Mouse (Mus musculus) liver, postnatal 0 days (tissue): ENCODE measurements around the gene Tcta. TPM values are rescaled to one million over a fixed set of nuclear protein-coding genes. Genes with fewer than 3 reads are reported as not detected.
"Not testable (repeated sequence)": the region's sequence is repeated elsewhere in the genome, so short reads cannot be mapped to it uniquely, and the experiment has no call there.

Experiments used
- ATAC-seq: fragments of 200-750 bp; cut with Nextera tagmentation; 2 replicates; pipeline ENCODE4 v1.8.0; 2017; ENCODE audit warnings: mild to moderate bottlenecking, moderate library complexity
- DNase-seq: peaks from one replicate; pipeline ENCODE4 v3.0.0-alpha.2; 2016
- H3K27ac ChIP-seq: fragments of 300-500 bp; sonication (generic); 2 replicates; pipeline ENCODE4 v1.5.1; 2014; ENCODE audit warnings: antibody characterized with exemption, moderate library complexity, mild to moderate bottlenecking, low read depth
- H3K27me3 ChIP-seq: fragments of 300-500 bp; sonication (generic); 2 replicates; pipeline ENCODE4 v1.6.1; 2014; ENCODE audit warnings: low read length, control low read depth, mixed read lengths; ENCODE audit not compliant: insufficient read depth
- H3K36me3 ChIP-seq: fragments of 300-500 bp; sonication (generic); replicated peaks from 2 replicates; pipeline ENCODE4 v1.6.1; 2014; ENCODE audit warnings: mild to moderate bottlenecking, control low read depth, low read length, moderate library complexity, mixed read lengths; ENCODE audit not compliant: insufficient read depth
- H3K4me1 ChIP-seq: fragments of 300-500 bp; sonication (generic); 2 replicates; pipeline ENCODE4 v1.6.1; 2014; ENCODE audit warnings: antibody characterized with exemption, mild to moderate bottlenecking, control low read depth; ENCODE audit not compliant: insufficient read depth
- H3K4me2 ChIP-seq: fragments of 300-500 bp; sonication (generic); 2 replicates; pipeline ENCODE4 v1.6.1; 2014; ENCODE audit warnings: low read depth, mild to moderate bottlenecking, low read length, moderate library complexity, mixed read lengths
- H3K4me3 ChIP-seq: fragments of 300-500 bp; sonication (generic); 2 replicates; pipeline ENCODE4 v1.5.1; 2014; ENCODE audit warnings: low read depth, low read length
- H3K9ac ChIP-seq: fragments of 300-500 bp; sonication (generic); replicated peaks from 2 replicates; pipeline ENCODE4 v1.6.1; 2014; ENCODE audit warnings: mild to moderate bottlenecking, moderate library complexity
- H3K9me3 ChIP-seq: fragments of 300-500 bp; sonication (generic); 2 replicates; pipeline ENCODE4 v1.6.1; 2016; ENCODE audit warnings: mild to moderate bottlenecking, control low read depth, low read length, mixed read lengths
- CTCF ChIP-seq: sonication (generic); IDR thresholded peaks from 2 replicates; pipeline ENCODE4 v1.5.1; 2016; ENCODE audit warnings: antibody characterized with exemption, low read depth
- EP300 ChIP-seq: IDR thresholded peaks from 2 replicates; pipeline ENCODE4 v1.6.1; 2016; ENCODE audit warnings: antibody characterized with exemption, low read depth, mild to moderate bottlenecking
- WGBS: fragments of 180-500 bp; shearing (Covaris S2); extraction: QIAGEN DNeasy Blood & Tissue Kit; methylation state at CpG from one replicate; pipeline ENCODE4 v1.1.7; 2014; ENCODE audit not compliant: insufficient replicate concordance; 5-methylcytosine and 5-hydroxymethylcytosine counted together
- polyA plus RNA-seq: library from polyadenylated mRNA; unstranded; fragments of >200 nt; fragmentation: Nextera tagmentation; extraction: Ambion mirVana; gene quantifications from 2 replicates; pipeline ENCODE4 v1.2.1, GENCODE M21; 2015

Tcta gene
- polyA plus RNA-seq, 1 experiment from 2014 or later: 16.3 TPM

DNA sequence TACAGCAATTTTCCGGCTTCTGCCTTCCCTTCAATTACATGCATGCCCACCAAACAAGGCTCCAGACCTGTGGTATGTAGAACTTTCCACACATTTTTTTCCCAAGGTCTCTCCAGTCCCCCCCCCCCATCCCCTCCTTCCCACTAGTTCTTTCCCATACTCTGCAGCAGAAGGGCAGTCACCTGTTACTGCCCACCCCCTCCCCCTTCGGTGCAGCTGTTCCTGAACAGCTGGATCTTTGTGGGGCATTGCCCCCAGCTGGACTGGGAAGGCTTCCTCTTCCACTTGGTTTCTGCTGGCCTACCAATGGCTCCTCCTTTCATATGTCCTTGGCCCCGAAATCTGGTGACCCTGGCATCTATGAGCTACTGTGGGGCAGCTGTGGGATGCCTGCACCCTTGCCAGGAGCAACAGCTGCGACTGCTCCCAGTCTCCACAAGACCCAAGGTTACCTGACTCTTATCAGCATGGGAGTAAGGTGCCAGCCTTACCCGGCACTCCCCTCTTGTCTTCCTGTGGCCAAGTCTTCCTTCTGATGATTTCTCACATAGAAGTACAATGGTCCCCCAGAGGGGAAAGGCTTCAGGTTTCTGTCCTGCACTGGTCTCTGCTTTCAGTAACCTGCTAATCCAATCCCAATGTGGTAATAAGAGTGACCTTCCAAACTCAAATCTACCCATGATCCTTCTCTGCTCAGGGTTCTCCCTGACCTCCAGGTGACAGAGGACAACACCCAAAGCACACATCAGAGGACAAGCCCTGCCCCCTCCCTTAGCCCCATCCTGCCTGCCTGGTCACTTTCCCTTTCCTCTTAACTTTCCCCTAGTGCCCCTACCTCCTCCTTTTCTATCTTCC is 31.3 kb downstream of the Tcta start:
- peaks cover 16% of the 10 kb centered on the region; the same call in 1 of the 2 replicates for H3K4me1 ChIP-seq
- no peak overlapping the region for H3K4me3 ChIP-seq
- no peak overlapping the region for H3K9ac ChIP-seq
- H3K4me2 ChIP-seq: peak overlapping the region; percentile 42
- no peaks in the 10 kb centered on the region for H3K36me3 ChIP-seq
- DNase-seq (peak; percentile 53), ATAC-seq (peak; percentile 96)
- H3K27ac ChIP-seq: peak overlapping the region; percentile 66
- no peaks in the 10 kb centered on the region for H3K9me3 ChIP-seq
- 65% methylated on average over 5 of the region's 5 CpGs for WGBS
- TF ChIP-seq EP300: no peak
- TF ChIP-seq CTCF: no peak
- no peaks in the 10 kb centered on the region for H3K27me3 ChIP-seq

DNA sequence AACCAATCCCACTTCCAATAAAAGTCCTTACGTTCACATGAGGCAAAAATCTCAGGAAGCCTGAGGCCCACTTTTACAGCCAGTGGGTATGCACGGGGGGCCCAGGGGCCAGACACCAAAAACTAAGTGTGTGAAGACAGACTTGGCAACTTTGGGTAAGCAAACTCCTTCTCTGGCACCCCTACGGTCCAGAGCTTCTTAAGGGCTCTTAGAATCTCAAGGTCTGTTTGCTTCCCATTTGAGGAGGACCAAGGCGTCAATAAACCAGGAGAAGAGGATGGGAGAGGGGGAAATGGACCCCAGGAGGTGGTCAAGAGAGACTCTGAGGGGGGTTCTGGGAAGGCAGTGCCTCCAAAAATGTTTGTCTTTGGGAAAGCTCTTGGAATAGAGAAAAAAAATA is 32.5 kb downstream of the Tcta start:
- 77% methylated on average over 4 of the region's 4 CpGs for WGBS
- H3K36me3 ChIP-seq: no peaks in the 10 kb centered on the region
- H3K27ac ChIP-seq: no peak overlapping the region
- TF ChIP-seq EP300 (no peak), CTCF (no peak)
- DNase-seq (no peak), ATAC-seq (no peak)
- no peak overlapping the region for H3K4me2 ChIP-seq
- H3K4me1 ChIP-seq: peaks cover 19% of the 10 kb centered on the region; the same call in 1 of the 2 replicates
- H3K9ac ChIP-seq: no peak overlapping the region
- H3K4me3 ChIP-seq: no peak overlapping the region
- no peaks in the 10 kb centered on the region for H3K9me3 ChIP-seq
- H3K27me3 ChIP-seq: no peaks in the 10 kb centered on the region

- Histone ChIP-seq H3K4me1 (peaks cover 20% of the 10 kb centered on the region; the same call in 1 of the 2 replicates), H3K27me3 (no peaks in the 10 kb centered on the region), H3K4me3 (no peak overlapping the region), H3K36me3 (no peaks in the 10 kb centered on the region), H3K9ac (no peak overlapping the region), H3K4me2 (no peak overlapping the region), H3K27ac (no peak overlapping the region), H3K9me3 (no peaks in the 10 kb centered on the region)
- no peak for ATAC-seq
- no peak for DNase-seq
- WGBS: 51% methylated on average over 5 of the region's 5 CpGs
- no peak for TF ChIP-seq CTCF
- TF ChIP-seq EP300: no peak
Measured at GRCm38 (mm10) chr9:108272691-108273090, 33.3 kb downstream of the Tcta start.

DNA sequence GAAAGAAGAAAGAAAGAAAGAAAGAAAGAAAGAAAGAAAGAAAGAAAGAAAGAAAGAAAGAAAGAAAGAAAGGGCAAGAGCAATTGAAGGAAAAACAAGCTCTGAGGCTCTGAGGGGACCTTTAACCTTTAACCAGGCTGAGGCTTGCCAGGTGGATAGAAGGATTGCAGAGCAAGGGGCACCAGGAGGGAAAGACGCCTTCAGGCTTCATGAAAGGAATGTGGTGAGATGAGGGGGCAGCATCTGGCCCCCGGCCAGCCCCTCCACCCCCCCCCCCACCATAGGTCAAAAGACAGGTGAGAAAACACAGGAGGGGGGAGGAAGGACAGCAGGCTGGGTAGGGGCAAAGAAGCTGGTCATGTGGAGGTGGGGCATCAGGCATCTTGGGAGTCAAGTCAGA is 34.0 kb downstream of the Tcta start:
- DNase-seq (no peak), ATAC-seq (no peak)
- TF ChIP-seq CTCF (no peak), EP300 (no peak)
- Histone ChIP-seq H3K9ac (no peak overlapping the region), H3K27ac (0 out of 2 replicates have a peak overlapping the region, but pooled peaks have one; percentile 2), H3K4me1 (peaks cover 22% of the 10 kb centered on the region; the same call in 1 of the 2 replicates), H3K4me3 (no peak overlapping the region), H3K4me2 (no peak overlapping the region), H3K36me3 (no peaks in the 10 kb centered on the region), H3K9me3 (no peaks in the 10 kb centered on the region), H3K27me3 (no peaks in the 10 kb centered on the region)
- 40% methylated on average over 2 of the region's 2 CpGs for WGBS

- H3K4me2 ChIP-seq, ATAC-seq, H3K9me3 ChIP-seq, DNase-seq, H3K9ac ChIP-seq, H3K36me3 ChIP-seq, H3K4me3 ChIP-seq, H3K27me3 ChIP-seq, H3K27ac ChIP-seq: not testable (repeated sequence)
- peaks cover 28% of the 10 kb centered on the region for H3K4me1 ChIP-seq
- WGBS: 75% methylated on average over 6 of the region's 7 CpGs
Measured at GRCm38 (mm10) chr9:108268701-108269100, 37.3 kb downstream of the Tcta start.

DNA sequence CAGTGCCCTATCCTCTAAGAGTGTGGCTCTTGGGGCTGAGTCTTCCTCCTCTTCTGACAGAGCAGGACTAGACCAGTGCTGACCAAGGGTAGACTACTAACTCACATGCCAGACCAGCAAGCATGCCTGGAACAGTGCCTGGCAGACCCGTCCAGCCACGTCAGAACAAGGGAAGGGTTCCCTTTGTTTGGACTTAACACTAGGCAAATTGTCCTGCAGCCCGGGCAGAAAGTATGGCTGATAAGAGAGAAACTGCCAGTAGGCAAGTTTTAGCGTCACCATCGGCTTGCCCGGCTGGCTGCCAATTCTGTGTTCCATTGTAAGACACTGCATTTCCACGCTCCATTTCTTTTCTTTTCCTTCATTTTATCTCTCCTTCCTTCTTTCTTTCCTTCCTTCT is 38.3 kb downstream of the Tcta start:
- WGBS: 63% methylated on average over 7 of the region's 7 CpGs
- no peak overlapping the region for H3K4me2 ChIP-seq
- H3K27me3 ChIP-seq: no peaks in the 10 kb centered on the region
- no peaks in the 10 kb centered on the region for H3K36me3 ChIP-seq
- no peak overlapping the region for H3K27ac ChIP-seq
- TF ChIP-seq EP300: no peak
- no peak for TF ChIP-seq CTCF
- ATAC-seq: no peak
- peaks cover 26% of the 10 kb centered on the region for H3K4me1 ChIP-seq
- H3K9ac ChIP-seq: no peak overlapping the region
- no peak for DNase-seq
- H3K9me3 ChIP-seq: no peaks in the 10 kb centered on the region
- no peak overlapping the region for H3K4me3 ChIP-seq
